Mouse (Mus musculus) Patski (cell line): ENCODE measurements at regions not wholly inside any gene's neighbourhood (a gene's known extent, or its start where the extent isn't known, plus 50 kb on each side); places are given as distances from the start of the nearest gene placed in this dataset.

ENCODE experiments used
- ATAC-seq: fragments of 100-300 bp; one replicate; pipeline ENCODE4 v1.8.0; 2021
- CTCF ChIA-PET: fragments of 350-600 bp; sonication (Branson Sonifier 250); formaldehyde crosslinking; loops from one replicate; lab custom pipeline; 2022; ENCODE audit warnings: inconsistent platforms; lab: Charles Lee
- POLR2A ChIA-PET: fragments of 350-600 bp; sonication (Branson Sonifier 250); formaldehyde crosslinking; loops from one replicate; lab custom pipeline; 2022; ENCODE audit warnings: antibody characterized with exemption, inconsistent platforms; lab: Charles Lee
- DNase-seq: peaks from one replicate; pipeline ENCODE4 v3.0.0-alpha.2; 2011; ENCODE audit warnings: low read depth, low spot score
- H3K27me3 ChIP-seq: fragments of 371-371 bp; one replicate; pipeline ENCODE4 v1.5.1; 2021
- CTCF ChIP-seq: fragments of 100-300 bp; IDR thresholded peaks from one replicate; pipeline ENCODE4 v1.5.1; 2021
- in situ Hi-C: fragments of 300-500 bp; cut with MboI; formaldehyde crosslinking; loops from 3 replicates; pipeline ENCODE4 v1.11.1; 2018; ENCODE audit warnings: low pct_unique_long_range_greater_than_20kb, mixed read lengths

DNA sequence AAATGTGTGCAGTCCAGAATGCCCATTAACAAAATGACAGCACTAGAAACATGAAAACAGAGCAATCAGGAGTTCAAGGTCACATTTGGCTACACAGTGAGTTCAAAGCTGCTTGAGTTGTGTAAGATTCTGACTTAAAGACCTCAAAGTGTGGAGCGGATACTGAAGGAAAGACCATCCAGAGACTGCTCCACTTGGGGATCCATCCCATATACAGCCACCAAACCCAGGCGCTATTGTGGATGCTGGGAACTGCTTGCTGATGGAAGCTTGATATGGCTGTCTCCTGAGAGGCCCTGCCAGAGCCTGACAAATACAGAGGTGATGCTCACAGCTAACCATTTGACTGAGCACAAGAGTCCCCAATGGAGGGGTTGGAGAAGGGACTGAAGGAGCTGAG, 98.1 kb upstream of the C1qtnf7 start:
- ATAC-seq (no peak), DNase-seq (no peak)
- TF ChIP-seq CTCF: no peak
- no peaks in the 10 kb centered on the region for H3K27me3 ChIP-seq
- in situ Hi-C loops: no loop called here
- POLR2A ChIA-PET: no interaction called here
- CTCF ChIA-PET: interaction anchor here (1.3 kb wide), 1 partner anchor 19 kb away, joined by 3 read pairs; no protein-coding TSS in a partner anchor

DNA sequence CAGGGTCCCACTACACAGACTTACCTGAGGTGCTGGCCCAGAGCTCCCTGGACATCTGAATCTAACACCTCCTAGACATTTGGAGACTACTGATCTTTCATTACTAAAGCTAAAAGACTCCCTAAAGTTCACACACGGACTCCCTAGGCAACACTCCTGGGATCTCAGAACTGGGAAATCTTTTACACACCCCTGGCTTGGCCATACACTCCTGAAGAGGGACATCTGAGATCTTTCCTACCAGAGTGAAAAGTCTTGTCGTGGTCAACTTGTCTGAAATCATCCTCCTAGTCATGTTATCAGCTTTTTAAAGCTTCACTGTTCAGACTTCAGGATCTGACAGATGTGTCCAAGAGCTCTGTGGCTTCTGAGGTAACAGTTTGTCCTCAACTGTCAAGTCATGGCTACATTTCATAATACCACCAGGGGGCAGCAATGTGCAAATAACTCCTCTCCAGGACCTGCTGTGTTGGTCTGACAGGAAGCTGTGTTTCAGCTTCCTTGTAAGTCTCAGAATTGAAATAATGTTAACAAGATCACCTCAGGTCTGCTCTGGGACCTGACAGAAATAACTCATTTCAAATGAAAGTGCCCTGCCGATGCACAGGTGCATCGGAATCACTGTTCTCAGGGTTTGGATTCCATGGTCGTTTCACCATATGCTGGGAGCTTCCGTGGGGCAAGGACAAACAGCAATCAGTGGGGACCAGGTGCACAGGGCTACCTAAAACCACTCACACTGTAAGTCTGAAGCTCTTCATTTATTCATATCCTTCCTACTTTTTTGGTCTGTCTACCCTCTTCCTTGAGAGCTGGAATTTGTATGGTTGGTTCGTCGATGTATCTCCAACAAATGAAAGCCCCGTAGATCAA, 92.3 kb upstream of the C1qtnf7 start:
- ChIA-PET POLR2A (interaction anchor here (1.0 to 1.5 kb wide), 4 partner anchors 10 to 239 kb away, joined by 3 to 4 read pairs (median 3); partner anchors contain the start of gene Cc2d2a), CTCF (interaction anchor here (0.8 to 3.7 kb wide), 51 partner anchors 9 to 394 kb away, joined by 3 to 44 read pairs (median 5); partner anchors contain the start of gene Cc2d2a)
- TF ChIP-seq CTCF: peak; percentile 92
- in situ Hi-C loops: loop anchor here (5.0 kb wide), 2 partner anchors 89 to 209 kb away; no protein-coding TSS in a partner anchor
- DNase-seq (peak; percentile 68), ATAC-seq (peak; percentile 93)
- no peaks in the 10 kb centered on the region for H3K27me3 ChIP-seq

DNA sequence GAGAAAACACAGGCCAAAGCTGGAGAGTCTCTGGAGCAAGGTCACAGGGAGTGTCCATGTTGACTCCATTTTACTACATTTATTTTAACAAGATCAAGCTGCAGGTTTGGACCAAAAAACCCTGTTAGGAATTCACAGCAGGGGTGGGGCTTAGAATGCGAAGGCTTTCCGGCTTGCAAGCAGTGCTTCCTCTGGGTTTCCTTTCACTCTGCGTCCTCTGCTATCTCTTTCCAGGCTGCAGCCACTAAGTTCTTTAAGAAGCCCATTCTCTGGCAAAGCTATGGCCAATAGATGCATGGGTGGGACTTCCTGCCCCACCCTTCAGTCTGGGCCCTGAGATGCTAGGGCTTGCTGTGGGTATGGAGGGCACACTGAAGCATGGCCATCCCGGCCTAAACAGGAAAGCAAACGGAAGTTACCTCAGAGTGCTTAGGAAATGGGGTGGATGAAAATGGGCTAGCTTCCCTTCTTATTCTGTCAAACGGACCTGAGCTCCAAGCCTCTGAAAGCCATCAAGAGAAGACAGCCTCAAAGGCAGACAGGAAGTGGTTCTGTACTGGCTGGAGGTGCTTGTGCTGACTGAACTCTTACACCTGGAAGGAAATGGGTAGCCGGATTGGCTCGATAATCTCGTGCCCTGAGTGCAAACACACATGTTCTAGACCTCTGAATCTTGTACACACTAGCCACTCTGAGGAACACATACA, 90.6 kb upstream of the C1qtnf7 start:
- ChIA-PET POLR2A (interaction anchor here (1.0 to 1.5 kb wide), 2 partner anchors 9 to 158 kb away, joined by 3 to 4 read pairs; no protein-coding TSS in a partner anchor), CTCF (interaction anchor here (1.3 to 3.7 kb wide), 12 partner anchors 9 to 280 kb away, joined by 4 to 44 read pairs (median 15); no protein-coding TSS in a partner anchor)
- in situ Hi-C loops: loop anchor here (5.0 kb wide), 2 partner anchors 88 to 208 kb away; no protein-coding TSS in a partner anchor

DNA sequence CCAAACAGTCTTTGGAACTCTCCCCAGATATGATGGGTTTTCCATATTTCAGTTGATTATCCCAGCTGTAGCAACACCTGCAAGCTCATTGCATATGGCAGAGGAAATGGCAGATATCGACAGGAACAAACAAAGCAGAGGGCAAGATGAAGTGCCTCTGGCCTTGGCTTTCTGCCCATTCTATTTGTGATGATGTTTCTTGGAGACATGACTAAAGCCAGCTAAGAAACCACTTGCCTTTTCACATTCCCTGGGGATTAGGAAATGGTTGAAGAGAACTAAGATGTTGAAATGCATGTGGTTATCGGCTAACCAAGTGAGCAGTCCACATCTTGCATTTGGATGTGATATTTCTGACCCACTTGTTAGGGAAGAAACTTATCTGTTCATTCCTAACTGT, 82.0 kb upstream of the C1qtnf7 start:
- in situ Hi-C loops: no loop called here
- ChIA-PET CTCF (interaction anchor here (1.0 to 1.6 kb wide), 2 partner anchors 9 to 108 kb away, joined by 3 to 7 read pairs; no protein-coding TSS in a partner anchor), POLR2A (interaction anchor here (0.6 to 1.3 kb wide), 2 partner anchors 10 to 194 kb away, joined by 3 to 4 read pairs; no protein-coding TSS in a partner anchor)
- no peaks in the 10 kb centered on the region for H3K27me3 ChIP-seq
- ATAC-seq: peak; percentile 93
- DNase-seq: peak; percentile 89
- no peak for TF ChIP-seq CTCF

More for the DNA sequence above, 90.6 kb upstream of the C1qtnf7 start:
- ATAC-seq (no peak), DNase-seq (no peak)
- no peaks in the 10 kb centered on the region for H3K27me3 ChIP-seq
- TF ChIP-seq CTCF: no peak

DNA sequence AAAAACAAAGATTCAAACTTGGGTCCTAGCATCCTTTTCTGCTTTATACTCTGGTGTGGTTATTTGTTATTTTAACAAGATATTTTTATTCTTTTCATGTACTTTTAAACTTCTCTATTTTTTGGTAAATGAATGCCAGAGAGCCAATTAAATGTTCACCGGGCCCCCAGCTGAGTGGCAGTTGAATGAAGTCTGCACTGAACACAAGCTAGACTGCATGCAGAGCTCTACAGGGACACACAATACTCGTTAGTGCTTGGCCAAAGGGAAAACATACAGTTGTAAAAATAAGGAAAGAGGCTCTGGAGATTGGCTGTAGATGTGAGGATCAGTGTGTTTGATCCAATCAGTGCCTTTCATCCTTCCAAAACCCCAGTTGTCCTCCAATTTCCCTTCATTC, 76.1 kb upstream of the C1qtnf7 start:
- in situ Hi-C loops: no loop called here
- CTCF ChIA-PET: interaction anchor here (0.8 kb wide), 1 partner anchor 24 kb away, joined by 3 read pairs; no protein-coding TSS in a partner anchor
- no peak for TF ChIP-seq CTCF

DNA sequence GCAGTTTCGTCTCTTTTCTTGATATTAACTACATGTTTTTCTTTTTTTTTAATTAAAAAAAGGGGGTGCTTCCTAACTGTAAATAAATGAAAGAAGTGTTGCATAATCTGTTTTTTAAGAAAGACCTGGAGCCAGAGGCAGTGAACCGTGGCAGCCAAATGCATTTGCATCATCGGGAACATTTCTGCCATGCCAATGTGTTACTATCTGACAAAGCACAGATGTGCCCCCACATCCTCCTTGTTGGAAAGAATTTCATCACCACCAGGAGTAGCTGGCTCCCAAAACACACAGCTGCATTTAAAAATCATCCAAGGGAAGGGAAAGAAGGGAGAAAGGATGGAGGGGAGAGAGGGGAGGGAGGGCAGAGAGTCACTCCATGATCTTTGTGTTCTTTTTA, 74.0 kb upstream of the C1qtnf7 start:
- H3K27me3 ChIP-seq: no peaks in the 10 kb centered on the region
- ChIA-PET POLR2A (interaction anchor here (1.0 kb wide), 1 partner anchor 10 kb away, joined by 3 read pairs; no protein-coding TSS in a partner anchor), CTCF (interaction anchor here (1.0 kb wide), 1 partner anchor 18 kb away, joined by 3 read pairs; no protein-coding TSS in a partner anchor)
- ATAC-seq (peak; percentile 73), DNase-seq (peak; percentile 38)
- TF ChIP-seq CTCF: no peak
- in situ Hi-C loops: no loop called here

More for the DNA sequence above, 76.1 kb upstream of the C1qtnf7 start:
- POLR2A ChIA-PET: no interaction called here
- DNase-seq: no peak
- no peak for ATAC-seq
- no peaks in the 10 kb centered on the region for H3K27me3 ChIP-seq

DNA sequence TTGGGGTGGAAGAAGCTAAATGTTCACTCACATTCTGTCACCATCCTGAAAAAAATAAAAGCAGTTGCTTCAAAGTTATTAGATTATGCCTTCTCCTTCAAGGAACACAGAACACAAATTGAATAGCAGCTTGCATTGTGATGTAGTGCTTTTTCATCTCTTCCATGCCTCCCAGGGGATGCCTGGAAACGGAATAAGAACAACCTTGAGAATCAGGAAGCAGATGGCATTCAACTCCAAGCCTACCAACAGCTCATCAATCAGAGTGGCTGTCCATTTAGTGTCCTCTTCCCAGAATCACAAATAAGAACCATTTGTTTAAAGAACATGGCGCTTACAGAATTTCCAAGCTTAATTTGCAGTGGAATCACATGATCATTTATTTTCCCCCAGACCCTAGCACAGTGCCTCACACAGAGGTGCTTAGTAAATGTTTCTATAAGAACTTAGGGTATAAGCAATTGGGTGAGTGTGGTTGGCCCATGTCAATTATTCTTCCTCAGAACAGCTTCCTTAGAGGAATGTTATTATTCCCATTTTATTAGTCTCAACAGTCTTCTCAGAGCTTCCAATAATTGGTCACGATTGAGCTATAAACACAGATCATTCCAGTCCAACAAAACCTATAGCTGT, 70.6 kb upstream of the C1qtnf7 start:
- TF ChIP-seq CTCF: no peak
- no peaks in the 10 kb centered on the region for H3K27me3 ChIP-seq
- DNase-seq (no peak), ATAC-seq (no peak)
- CTCF ChIA-PET: interaction anchor here (0.7 to 4.6 kb wide), 7 partner anchors 9 to 189 kb away, joined by 3 to 20 read pairs (median 3); no protein-coding TSS in a partner anchor
- POLR2A ChIA-PET: interaction anchor here (1.0 kb wide), 1 partner anchor 22 kb away, joined by 3 read pairs; no protein-coding TSS in a partner anchor
- in situ Hi-C loops: no loop called here

DNA sequence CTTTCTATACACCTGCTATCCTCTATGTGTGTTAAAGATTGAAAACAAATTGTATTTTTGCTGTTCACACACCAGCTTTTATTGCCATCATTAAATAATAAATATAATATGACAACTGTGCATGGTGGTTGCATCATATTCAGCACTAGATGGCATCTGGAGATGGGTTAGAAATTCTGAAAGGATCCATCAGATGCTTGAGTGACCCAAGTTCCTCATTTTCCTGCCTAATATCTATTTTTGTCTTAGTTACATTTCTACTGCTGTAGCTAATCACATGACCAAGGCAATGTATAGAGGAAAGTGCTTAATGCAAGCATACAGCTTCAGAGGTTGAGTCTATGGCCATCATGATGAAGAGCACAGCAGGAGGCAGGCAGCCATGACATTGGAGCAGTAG, 69.7 kb upstream of the C1qtnf7 start:
- TF ChIP-seq CTCF: peak; percentile 15
- ChIA-PET POLR2A (no interaction called here), CTCF (interaction anchor here (1.2 to 4.6 kb wide), 4 partner anchors 8 to 188 kb away, joined by 3 to 20 read pairs (median 4); no protein-coding TSS in a partner anchor)
- in situ Hi-C loops: no loop called here
- ATAC-seq (no peak), DNase-seq (no peak)
- H3K27me3 ChIP-seq: no peaks in the 10 kb centered on the region

DNA sequence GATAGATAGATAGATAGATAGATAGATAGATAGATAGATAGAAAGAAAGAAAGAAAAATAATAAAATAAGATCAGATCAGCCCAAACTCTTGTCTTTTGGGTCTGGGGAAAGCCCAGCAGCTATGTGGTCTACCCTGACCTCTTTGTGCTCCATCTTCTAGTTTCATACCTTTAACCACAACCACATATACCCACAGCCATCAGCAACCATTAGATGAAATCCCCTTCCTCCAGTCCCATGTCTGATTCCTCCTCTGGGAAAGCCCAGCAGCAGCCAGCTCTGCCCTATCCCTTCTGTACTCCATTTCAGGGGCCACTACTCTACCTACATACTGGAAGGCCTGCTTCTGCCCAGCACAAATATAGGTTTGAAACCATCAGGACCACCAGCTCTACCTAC, 69.0 kb upstream of the C1qtnf7 start:
- no peaks in the 10 kb centered on the region for H3K27me3 ChIP-seq
- ChIA-PET CTCF (interaction anchor here (4.6 kb wide), 1 partner anchor 12 kb away, joined by 20 read pairs; no protein-coding TSS in a partner anchor), POLR2A (no interaction called here)
- ATAC-seq: no peak
- no peak for DNase-seq
- in situ Hi-C loops: no loop called here
- TF ChIP-seq CTCF: no peak
